Mouse (Mus musculus): Measurements from ENCODE around the gene Ndufc1. TPM values are rescaled to one million over a fixed set of nuclear protein-coding genes. Genes with fewer than 3 reads are reported as not detected.
"Not testable (repeated sequence)": the region's sequence is repeated elsewhere in the genome, so short reads cannot be mapped to it uniquely, and the experiment has no call there.

Gene Ndufc1
- polyA plus RNA-seq, 1 experiment from 2014 or later: 563 TPM

DNA sequence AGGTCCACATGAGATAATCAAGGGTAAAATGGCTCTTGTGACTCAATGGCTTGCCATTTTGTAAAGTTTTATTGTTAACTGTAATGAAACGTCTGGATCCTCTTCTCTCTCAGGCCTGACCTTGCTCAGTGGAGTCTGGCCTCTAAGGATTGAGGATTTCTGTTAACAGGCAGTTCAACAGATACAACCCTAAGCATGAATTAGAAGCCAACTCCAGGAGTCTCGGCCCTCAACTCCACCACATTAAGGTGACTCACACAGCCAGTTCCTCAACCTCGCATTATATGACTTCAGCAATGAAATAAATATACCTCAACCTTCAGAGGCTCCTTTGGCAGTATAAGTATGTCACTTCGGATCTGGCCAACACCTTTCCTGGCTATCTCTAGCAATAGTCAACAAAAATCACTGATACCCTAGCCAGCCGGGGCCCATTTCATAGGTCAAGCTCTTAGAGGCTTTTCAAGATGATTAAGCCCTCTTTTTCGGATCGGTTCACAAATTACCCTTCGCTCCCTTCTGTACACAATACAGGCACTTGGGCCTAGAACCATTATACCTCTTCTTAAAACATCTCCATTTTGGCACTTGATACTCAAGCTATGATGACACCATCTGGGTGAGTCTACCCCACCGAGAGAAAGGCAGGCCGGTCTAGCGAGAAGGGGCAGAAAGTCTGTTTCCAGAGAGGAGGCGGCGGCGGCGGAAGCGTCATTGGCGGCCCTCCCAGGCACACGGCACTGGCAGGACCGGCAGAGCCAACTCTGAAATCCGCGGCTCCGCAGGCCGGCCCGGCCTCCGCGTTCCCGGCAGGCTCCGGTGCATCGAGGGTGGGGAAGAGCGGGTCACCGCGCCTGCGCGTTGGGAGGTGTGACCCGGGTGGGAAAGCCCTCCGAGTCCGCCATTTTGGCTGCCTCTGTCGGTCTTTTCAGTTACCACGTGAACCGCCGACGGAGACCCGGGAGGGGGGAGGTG lies 6.6 kb upstream of the Ndufc1 start, which contains the start of gene Naa15:
Gene Naa15 (plus strand): TSS at position 51 of the 975 bp plus-strand sequence.
- Histone ChIP-seq H3K9ac (peak within 1 kb of the TSS; percentile 99), H3K27me3 (no peaks in the 10 kb centered on the region), H3K36me3 (no peaks in the 10 kb centered on the region), H3K9me3 (replicated peaks) (no peaks in the 10 kb centered on the region), H3K27ac (peak within 1 kb of the TSS; percentile 96), H3K4me3 (replicated peaks) (peak within 1 kb of the TSS; percentile 99), H3K4me2 (peak within 1 kb of the TSS; percentile 81), H3K4me1 (replicated peaks) (peaks cover 58% of the 10 kb centered on the region)
- 3% methylated on average over 43 of the region's 43 CpGs for WGBS (ENCODE audit: insufficient replicate concordance)
- ATAC-seq (ENCODE audit: low read depth): peak; percentile 88
- peak; percentile 94 for DNase-seq

DNA sequence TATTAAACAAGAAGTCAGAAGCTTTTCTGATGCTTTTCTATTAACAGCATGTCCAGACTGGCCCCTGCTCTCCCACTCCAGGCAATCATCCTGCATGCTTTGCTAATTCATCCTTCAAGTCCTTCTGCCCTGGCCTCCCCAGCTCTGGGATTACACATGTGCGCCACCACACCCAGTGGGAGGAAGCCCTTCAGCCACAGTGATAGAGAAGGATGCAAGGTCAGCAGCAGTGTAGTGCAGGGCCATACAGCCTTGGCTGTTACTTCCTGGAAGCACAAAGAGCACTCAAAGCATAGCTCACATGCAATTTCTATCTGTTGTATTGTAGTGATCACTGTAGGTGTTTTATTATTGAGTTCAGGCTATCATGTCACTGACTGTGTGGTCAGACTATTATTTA lies 4.5 kb upstream of the Ndufc1 start:
- DNase-seq (no peak), ATAC-seq (ENCODE audit: low read depth) (peak; percentile 14; the same call in 1 of the 2 replicates)
- WGBS (ENCODE audit: insufficient replicate concordance): 42% methylated on average over 1 of the region's 1 CpGs
- no peak overlapping the region for H3K4me2 ChIP-seq
- no peak overlapping the region for H3K27ac ChIP-seq
- no peak overlapping the region for H3K4me3 ChIP-seq (replicated peaks)
- H3K9me3 ChIP-seq (replicated peaks): no peaks in the 10 kb centered on the region
- H3K4me1 ChIP-seq (replicated peaks): peaks cover 49% of the 10 kb centered on the region
- no peaks in the 10 kb centered on the region for H3K36me3 ChIP-seq
- no peaks in the 10 kb centered on the region for H3K27me3 ChIP-seq
- H3K9ac ChIP-seq: peak overlapping the region; percentile 35

DNA sequence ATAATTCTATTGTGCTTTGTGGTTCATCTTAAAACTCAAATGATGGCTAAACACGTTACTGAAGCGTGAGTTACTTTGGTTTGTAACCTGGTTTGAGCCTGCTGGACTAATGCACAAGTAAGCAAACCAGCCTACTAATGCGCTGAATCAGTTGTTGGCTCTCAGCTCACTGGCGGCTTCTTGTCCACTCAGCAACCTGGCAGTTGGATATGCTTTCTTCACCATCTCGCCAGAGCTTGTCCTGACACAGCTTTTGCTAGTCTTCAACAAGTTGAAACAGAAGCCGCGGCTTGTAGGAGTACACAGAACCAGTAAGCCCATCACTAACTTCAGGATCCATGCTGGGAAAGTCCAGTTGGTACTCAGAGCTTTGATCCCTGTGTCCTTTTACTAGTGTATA lies 3.7 kb upstream of the Ndufc1 start:
- no peak overlapping the region for H3K9ac ChIP-seq
- H3K4me3 ChIP-seq (replicated peaks): no peak overlapping the region
- 87% methylated on average over 7 of the region's 7 CpGs for WGBS (ENCODE audit: insufficient replicate concordance)
- no peaks in the 10 kb centered on the region for H3K36me3 ChIP-seq
- H3K27ac ChIP-seq: no peak overlapping the region
- H3K4me1 ChIP-seq (replicated peaks): peaks cover 49% of the 10 kb centered on the region
- no peaks in the 10 kb centered on the region for H3K9me3 ChIP-seq (replicated peaks)
- ATAC-seq (ENCODE audit: low read depth) (no peak), DNase-seq (no peak)
- H3K27me3 ChIP-seq: no peaks in the 10 kb centered on the region
- no peak overlapping the region for H3K4me2 ChIP-seq

DNA sequence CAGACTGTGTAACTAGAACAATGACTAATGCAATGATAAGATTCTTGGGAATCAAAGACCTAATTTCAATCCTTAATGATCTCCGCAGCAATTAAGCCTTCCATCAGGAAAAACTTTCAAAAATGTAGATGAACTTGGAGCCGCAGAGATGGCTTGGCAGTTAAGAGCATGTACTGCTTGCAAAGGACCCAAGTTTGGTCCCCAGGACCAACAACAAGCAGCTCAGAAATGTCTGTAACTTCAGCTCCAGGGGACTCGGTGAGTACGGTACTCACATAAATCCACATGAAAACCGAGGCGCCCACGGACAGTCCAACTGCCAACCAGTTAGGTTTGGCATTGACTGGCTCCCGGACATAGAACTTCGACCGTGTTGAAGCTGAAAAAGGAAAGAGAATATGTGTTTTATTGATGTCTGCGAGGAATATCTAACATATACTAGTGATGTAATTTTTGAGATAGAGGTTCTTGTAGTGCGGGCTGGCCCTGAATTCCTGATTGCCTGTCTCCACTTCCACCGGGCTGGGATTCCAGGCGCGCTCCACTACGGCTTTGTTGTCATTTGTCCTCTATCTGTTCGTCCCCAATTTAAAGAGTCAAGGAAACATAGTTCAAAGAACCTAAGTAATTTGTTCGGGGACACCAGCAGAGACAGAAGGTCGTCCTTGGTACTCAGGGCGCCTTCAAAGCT lies 773 bp downstream of the Ndufc1 start:
- 21% methylated on average over 20 of the region's 20 CpGs for WGBS (ENCODE audit: insufficient replicate concordance)
- H3K4me2 ChIP-seq: peak overlapping the region; percentile 82
- ATAC-seq (ENCODE audit: low read depth) (peak; percentile 25; the same call in 1 of the 2 replicates), DNase-seq (peak; percentile 9)
- H3K9me3 ChIP-seq (replicated peaks): no peaks in the 10 kb centered on the region
- H3K36me3 ChIP-seq: peaks cover 33% of the 10 kb centered on the region
- H3K27ac ChIP-seq: peak overlapping the region; percentile 87
- H3K9ac ChIP-seq: peak overlapping the region; percentile 96
- peak overlapping the region; percentile 93 for H3K4me3 ChIP-seq (replicated peaks)
- H3K27me3 ChIP-seq: no peaks in the 10 kb centered on the region
- H3K4me1 ChIP-seq (replicated peaks): peaks cover 37% of the 10 kb centered on the region

DNA sequence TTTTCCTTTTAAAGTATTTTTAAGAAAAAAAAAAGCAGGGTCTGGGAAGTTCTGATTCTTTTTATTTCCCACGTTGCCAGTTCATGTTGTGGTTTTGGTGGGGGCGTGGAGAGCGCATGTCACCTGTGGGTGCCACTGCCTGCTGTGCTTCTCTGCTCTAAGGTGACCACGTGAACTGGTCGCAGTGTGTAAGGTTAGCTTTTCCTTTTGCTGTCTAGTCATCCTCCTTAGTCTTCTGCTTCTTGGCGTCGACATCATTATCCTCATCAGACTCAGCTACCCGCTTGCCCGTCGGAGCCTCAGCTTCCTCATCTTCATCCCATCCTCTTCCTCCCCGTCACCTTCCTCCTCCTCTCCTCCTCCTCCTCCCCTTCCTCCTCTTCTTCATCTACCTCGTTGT lies 6.2 kb downstream of the Ndufc1 start:
- no peak overlapping the region for H3K4me3 ChIP-seq (replicated peaks)
- H3K4me1 ChIP-seq (replicated peaks): peaks cover 20% of the 10 kb centered on the region
- ATAC-seq (ENCODE audit: low read depth) (no peak), DNase-seq (no peak)
- no peaks in the 10 kb centered on the region for H3K9me3 ChIP-seq (replicated peaks)
- peaks cover 39% of the 10 kb centered on the region for H3K36me3 ChIP-seq
- 82% methylated on average over 12 of the region's 12 CpGs for WGBS (ENCODE audit: insufficient replicate concordance)
- no peak overlapping the region for H3K4me2 ChIP-seq
- H3K9ac ChIP-seq: no peak overlapping the region
- H3K27ac ChIP-seq: no peak overlapping the region
- peaks cover 18% of the 10 kb centered on the region for H3K27me3 ChIP-seq

DNA sequence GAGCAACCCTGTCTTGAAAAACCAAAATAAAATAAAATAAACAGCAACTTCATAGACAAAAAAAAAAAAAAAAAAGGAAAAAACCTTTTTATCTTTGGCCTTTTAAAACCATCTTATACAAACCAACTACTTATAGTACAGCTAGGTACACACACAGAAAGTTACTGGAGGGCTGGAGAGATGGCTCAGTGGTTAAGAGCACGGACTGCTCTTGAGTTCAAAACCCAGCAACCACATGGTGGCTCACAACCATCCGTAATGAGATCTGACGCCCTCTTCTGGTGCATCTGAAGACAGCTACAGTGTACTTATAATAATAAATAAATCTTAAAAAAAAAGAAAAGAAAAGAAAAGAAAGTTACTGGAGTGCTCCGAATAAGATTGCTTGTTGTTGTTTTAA lies 6.7 kb downstream of the Ndufc1 start:
- Histone ChIP-seq H3K27me3 (peaks cover 23% of the 10 kb centered on the region), H3K36me3 (peaks cover 39% of the 10 kb centered on the region), H3K4me1 (replicated peaks) (peaks cover 17% of the 10 kb centered on the region)
- H3K9me3 ChIP-seq (replicated peaks); H3K4me3 ChIP-seq (replicated peaks); DNase-seq; H3K27ac ChIP-seq; ATAC-seq (ENCODE audit: low read depth); H3K9ac ChIP-seq; H3K4me2 ChIP-seq: not testable (repeated sequence)
- WGBS (ENCODE audit: insufficient replicate concordance): 49% methylated on average over 4 of the region's 4 CpGs

DNA sequence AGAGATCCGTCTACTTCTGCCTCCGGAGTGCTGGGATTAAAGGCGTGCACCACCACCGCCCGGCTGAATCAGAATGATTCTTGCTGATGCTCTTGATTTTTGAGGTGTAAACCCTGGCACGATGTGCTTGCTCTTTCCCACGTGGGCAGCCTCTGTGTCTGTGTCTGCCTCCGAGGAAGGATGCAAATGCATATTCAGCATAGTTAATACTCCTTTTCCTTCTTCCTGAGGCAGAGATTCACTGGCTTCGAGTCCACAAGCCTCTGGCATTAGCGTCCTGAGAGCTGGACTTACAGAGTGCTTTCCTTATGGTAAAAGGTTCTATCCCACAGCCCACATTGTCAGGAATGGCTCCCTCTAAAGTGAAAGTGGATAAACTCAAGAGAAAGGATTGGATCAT lies 8.1 kb downstream of the Ndufc1 start:
- WGBS (ENCODE audit: insufficient replicate concordance): 73% methylated on average over 10 of the region's 10 CpGs
- H3K4me2 ChIP-seq: no peak overlapping the region
- ATAC-seq (ENCODE audit: low read depth) (no peak), DNase-seq (no peak)
- no peak overlapping the region for H3K4me3 ChIP-seq (replicated peaks)
- H3K27me3 ChIP-seq: peaks cover 30% of the 10 kb centered on the region
- H3K9ac ChIP-seq: no peak overlapping the region
- H3K9me3 ChIP-seq (replicated peaks): no peaks in the 10 kb centered on the region
- H3K4me1 ChIP-seq (replicated peaks): peaks cover 19% of the 10 kb centered on the region
- H3K27ac ChIP-seq: no peak overlapping the region
- H3K36me3 ChIP-seq: peaks cover 26% of the 10 kb centered on the region

DNA sequence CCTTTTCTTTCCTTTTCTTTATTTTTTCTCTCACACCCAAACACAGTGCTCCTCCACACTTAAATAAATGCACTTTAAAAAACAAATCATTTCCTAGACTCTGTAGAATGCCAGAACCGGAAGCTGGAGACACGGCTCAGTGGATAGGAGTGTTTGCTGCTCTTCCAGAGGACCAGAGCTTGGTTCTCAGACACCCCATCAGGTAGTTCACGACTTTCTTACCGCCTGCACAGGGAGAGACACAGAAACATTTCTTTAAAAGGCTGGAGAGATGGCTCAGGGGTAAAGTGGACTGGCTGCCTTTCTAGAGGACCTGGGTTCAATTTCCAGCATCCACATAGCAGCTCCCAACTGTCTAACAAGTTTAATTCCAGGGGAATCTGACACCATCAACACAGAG lies 9.3 kb downstream of the Ndufc1 start:
- Histone ChIP-seq H3K4me2 (no peak overlapping the region), H3K36me3 (peaks cover 21% of the 10 kb centered on the region), H3K9ac (no peak overlapping the region), H3K4me3 (replicated peaks) (no peak overlapping the region), H3K27ac (no peak overlapping the region), H3K9me3 (replicated peaks) (no peaks in the 10 kb centered on the region), H3K27me3 (peaks cover 35% of the 10 kb centered on the region), H3K4me1 (replicated peaks) (peaks cover 21% of the 10 kb centered on the region)
- no peak for ATAC-seq (ENCODE audit: low read depth)
- no peak for DNase-seq
- 60% methylated on average over 4 of the region's 4 CpGs for WGBS (ENCODE audit: insufficient replicate concordance)

DNA sequence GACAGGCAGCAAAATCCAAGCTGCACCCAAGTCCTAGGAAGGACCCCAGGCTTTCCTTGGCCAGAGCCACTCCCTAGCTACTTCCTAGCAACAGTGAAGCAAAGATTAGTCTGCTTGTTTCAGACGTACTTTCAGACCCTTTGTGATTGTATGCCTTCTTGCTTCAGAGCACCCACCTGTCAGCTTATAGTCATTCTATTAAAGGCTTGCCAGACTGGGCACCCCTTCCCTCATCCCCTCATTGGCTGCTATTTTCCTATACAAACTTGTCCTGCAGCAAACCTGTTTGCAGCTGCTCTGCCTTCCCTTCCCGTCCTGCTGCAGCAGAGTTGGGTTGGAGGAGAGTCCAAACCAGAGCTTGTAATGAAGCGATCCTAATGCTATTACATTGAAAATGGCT lies 10.1 kb downstream of the Ndufc1 start:
- no peak for ATAC-seq (ENCODE audit: low read depth)
- H3K9me3 ChIP-seq (replicated peaks): no peaks in the 10 kb centered on the region
- H3K4me2 ChIP-seq: no peak overlapping the region
- peaks cover 12% of the 10 kb centered on the region for H3K36me3 ChIP-seq
- DNase-seq: no peak
- peaks cover 21% of the 10 kb centered on the region for H3K4me1 ChIP-seq (replicated peaks)
- H3K4me3 ChIP-seq (replicated peaks): no peak overlapping the region
- H3K27ac ChIP-seq: no peak overlapping the region
- peaks cover 35% of the 10 kb centered on the region for H3K27me3 ChIP-seq
- WGBS (ENCODE audit: insufficient replicate concordance): 21% methylated on average over 3 of the region's 3 CpGs
- no peak overlapping the region for H3K9ac ChIP-seq

DNA sequence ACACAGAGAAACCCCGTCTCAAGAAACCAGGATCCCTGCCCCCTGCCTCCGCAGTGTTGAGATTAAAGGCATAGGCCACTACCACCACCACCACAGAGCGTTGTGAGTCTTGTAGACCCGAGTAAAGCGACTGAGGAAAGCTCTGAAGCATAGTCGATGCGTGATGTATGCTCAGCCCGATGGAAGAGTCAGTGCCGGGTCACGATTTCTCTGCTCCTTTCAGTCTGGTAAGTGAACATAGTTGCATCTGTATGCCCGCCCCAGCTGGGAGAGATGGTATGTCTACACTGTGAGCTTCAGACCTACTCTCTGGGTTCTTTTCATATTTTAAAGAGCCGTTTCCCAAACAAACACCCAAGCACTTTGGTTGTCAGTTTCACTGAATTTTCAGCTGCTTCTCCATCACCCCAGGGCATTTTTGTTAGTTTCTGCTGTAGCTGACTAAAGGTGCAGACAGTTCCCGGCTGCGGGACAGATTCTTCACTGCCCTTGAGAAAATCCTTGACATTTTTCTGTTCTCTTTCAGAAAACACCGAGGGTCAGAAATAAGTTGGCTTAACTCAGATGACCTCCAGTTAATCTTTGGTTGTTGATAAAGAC lies 11.0 kb downstream of the Ndufc1 start:
- H3K27me3 ChIP-seq: peaks cover 35% of the 10 kb centered on the region
- WGBS (ENCODE audit: insufficient replicate concordance): 69% methylated on average over 15 of the region's 15 CpGs
- H3K4me3 ChIP-seq (replicated peaks): no peak overlapping the region
- DNase-seq (no peak), ATAC-seq (ENCODE audit: low read depth) (no peak)
- H3K4me1 ChIP-seq (replicated peaks): peaks cover 21% of the 10 kb centered on the region
- no peak overlapping the region for H3K4me2 ChIP-seq
- H3K9me3 ChIP-seq (replicated peaks): no peaks in the 10 kb centered on the region
- H3K36me3 ChIP-seq: peaks cover 4% of the 10 kb centered on the region
- H3K9ac ChIP-seq: no peak overlapping the region
- H3K27ac ChIP-seq: no peak overlapping the region

Data from liver, embryonic 13.5 days (tissue).